Mouse (Mus musculus) layer of hippocampus, adult 9-11 months (tissue): ENCODE data around the gene 2410137M14Rik.

ENCODE experiments used
- DNase-seq: peaks from one replicate; pipeline ENCODE4 v3.0.0; 2022

The 2410137M14Rik gene

DNA sequence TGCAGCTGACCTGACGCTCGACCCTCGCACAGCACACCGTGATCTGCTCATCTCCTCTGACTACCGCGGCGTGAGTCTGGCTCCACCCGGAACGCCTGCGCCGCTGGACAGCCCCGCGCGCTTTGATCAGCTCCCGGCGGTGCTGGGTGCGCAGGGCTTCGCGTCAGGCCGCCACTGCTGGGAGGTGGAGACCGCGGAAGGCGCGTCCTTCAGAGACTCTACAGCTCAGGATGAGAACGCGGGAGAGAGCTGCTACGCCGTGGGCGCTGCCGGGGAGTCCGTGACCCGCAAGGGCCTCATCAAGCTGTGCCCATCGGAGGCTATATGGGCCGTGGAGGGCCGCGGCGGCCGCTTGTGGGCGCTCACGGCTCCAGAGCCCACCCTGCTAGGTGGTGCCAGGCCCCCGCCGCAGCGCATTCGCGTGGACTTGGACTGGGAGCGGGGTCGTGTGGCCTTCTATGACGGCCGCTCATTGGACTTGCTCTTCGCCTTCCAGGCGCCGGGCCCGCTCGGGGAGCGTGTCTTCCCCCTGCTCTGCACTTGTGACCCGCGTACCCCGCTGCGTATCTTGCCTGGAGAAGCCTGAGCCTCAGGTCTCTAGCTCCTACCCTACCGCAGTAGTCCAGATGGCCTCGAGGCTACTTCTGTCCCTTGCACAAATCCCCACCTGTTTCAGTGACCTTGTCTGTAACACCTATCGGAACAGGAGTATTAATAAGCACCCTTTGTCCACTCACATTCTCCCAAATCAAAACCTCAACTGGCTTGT, 33.8 kb downstream of the 2410137M14Rik start:
- no peak for DNase-seq

DNA sequence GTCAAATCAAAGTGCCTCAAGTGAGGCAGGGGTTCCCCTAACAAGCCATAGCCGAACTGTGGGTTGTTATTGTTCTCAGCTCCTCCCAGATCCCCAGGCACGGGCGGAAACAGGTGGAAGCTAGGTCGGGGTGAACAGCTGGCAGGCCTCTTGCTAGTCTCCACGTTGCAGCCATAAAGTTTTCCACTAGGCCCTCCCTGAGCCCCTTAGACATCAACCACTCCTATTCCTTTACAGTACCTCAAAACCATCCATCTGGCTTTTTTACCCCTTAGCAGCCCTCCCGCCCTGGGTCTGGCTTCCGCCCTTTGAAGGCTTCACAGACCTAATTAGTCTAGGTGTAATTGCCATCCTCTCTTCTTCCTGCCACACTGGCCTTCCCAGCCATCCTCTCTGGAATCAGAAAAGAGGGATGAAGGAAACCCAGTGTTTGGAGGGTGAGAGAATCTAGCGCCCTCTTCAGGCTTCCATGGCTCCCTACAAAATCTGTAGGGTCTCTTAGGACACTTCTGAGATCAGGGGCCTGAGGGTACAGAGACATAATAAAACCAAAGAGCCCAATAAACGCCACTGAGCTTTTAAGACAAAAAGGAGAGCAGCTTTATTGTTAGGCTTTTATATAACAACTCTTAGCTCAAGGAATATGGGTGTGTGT, 36.8 kb downstream of the 2410137M14Rik start:
- DNase-seq: no peak

DNA sequence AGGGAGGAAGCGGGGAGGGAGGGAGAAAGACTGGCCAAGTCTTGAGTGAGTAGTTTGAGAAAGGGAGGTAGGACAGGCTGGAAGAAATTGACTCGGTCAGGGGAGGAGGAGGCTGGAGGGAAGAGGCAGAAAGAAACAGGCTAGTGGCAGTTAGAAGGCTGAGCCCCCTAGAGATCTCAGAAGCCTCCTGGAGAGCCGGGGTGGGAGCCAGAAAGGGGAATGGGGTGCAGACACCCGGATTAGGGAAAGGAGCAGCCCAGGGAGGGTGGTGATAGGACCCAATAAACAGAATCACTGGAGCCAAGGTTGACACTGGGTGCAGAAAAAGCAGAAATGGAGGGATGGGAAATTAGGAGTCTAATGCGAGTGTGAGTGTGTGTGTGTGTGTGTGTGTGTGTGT, 37.3 kb downstream of the 2410137M14Rik start:
- no peak for DNase-seq

DNA sequence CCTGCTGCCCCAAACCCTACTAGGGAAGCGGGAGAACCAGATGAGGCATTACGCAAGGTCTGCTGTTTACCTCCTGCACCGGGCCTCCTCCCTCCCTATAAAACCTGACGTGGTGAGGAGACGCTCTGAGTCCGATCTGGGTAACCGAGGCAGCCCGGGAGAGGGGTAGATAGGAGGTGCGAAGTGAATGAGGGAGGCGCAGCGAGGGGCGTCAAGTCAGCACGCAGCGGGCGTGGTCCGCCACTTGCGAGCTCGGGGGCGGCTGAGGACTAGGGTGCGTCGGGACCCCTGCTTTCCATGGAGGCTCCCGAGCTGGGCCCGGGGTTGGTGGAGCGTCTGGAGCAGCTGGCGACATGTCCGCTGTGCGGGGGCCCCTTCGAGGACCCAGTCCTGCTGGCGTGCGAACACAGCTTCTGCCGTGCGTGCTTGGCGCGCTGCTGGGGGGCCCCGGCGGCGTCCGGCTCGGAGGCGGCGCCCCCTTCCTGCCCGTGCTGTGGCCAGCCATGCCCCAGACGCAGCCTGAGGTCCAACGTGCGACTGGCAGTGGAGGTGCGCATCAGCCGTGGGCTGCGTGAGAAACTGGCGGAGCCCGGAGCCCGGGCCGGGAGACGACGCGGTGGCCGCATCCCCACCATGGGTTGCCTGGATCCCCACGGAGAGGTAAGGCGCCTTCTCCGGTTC, 38.1 kb downstream of the 2410137M14Rik start, which contains the start of gene Rnf39:
TSS of gene Rnf39 (plus strand) at position 128 of the 681 bp plus-strand sequence.
- no peak for DNase-seq

DNA sequence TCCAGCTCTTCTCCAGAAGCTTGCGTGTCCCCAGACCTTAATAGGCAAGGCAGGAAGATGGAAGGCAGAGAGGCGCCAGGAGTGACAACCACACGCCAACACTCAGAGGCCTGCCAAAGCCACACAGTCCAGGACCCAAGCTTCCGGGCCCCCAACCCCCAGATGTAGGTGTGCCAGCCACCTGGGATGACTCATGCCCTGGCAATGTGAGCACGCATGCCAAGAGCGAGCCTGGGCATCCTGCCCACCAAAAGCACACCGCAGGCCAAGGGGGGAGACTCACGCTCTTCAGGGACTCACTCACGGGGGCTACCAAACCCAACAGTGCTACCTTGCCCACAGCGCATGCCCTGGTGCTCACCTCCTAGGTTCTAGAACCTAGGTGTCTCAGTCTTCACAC, 38.6 kb downstream of the 2410137M14Rik start:
- DNase-seq: no peak

DNA sequence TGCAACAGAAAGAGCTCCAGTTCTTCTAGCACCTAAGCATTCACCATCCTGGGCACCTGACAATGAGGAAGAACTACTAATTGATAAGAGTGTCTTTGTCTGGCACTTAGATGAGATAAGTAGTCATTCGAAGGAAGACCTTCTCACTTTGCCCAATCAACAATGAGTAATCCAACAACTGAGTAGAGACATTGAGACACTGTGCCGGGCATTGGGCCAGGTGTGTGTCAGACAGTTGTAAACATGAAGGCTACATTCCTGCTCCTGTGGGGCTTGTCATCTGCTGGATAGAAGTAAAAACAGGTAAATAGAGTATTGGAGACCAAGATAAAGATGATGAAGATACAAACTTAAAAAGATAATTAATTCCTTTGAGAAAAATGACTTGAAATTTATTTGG, 43.0 kb downstream of the 2410137M14Rik start:
- DNase-seq: no peak

DNA sequence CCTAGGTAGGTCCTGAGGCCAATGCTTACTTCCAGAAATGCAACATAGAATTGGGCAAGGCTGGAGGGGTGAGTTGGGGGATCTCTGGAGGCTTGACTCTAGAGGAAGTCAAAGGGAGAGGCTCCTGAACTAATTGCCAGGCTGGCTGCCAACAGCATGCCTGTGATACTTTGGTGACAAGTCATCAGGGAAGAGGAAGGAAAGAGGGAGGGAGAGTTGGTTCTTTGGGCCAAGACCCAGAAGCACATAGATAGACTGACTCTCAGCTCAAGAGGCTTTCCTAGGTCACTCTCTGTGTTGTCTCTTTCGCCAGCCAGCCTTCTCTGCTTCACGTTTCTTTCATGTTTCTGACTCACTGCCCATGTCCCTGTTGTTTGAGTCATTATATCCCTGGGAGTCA, 49.2 kb downstream of the 2410137M14Rik start:
- DNase-seq: no peak

DNA sequence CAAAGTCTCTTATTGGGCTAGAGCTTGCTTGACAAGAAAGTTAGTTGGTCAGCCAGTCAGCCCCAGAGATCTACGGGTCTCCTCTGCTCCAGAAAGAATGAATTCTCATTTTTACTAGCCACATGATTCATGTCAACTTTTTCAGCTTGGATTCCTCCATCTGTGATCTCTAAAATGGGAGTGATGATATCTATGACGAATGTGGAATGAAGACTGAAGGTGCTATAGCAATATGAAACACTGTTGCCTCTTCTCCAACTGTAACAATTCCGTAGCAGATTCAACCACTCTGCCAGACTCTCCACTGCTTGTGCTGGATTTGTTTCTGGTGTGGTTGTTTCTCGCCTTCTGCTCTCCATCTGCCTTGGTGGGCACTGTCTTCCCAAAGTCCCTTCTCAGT, 49.9 kb downstream of the 2410137M14Rik start:
- no peak for DNase-seq

DNA sequence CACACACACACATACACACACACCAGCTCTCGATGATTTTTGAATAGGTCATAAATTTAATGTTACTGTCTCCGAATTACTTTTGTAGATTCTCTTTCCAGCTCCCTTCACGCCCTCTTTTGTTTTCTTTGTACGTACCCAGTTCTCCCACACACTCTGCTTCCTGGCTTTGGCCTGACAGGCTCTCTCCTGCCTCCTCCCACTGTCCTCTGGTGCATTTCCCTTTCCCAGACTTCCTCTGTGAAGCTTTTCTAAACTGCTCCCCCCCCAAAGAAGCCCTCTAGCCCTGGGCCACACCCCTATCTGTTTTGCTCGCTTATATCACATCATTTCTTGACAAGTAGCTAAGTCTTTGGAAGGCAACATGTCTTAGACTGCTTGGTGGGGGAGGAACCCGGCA, 50.8 kb downstream of the 2410137M14Rik start:
- DNase-seq: no peak

DNA sequence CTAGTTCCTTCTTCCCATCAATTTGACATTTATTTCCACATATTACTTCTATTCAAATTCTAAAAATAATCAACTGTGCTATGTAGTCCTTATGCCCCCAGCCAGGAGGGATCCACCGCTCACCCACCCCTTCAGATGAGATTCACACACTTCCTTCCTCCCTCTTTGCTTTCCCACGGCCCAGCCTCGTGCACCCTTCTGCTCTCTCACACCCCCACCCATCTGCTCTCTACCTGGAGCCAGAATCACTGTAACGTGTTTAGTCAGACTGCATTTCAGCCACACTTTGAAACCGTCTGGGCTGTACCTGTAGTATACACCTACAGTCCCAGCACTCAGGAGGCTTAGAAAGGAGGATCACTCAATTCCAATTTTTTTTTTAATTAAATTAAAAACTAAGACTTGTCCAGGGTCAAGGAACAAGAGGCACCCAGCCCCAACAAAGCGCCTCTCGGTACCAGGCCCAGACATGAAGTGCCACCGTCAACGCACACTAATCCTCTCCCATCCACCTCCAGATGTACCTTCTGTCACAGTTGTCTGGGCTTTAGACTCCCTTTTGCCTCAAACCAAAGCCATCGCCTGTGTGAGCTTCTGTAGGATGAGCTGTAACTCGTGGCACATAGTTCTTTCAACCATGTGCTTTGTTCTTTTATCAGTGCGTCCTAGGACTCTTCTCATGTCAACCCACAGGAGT, 51.7 kb downstream of the 2410137M14Rik start:
- DNase-seq: no peak
